Mouse (Mus musculus) brain, embryonic 14.5 days (tissue): ENCODE results near the gene Rtkn2.

Experiments used
- CTCF ChIP-seq: fragments of 200-500 bp; IDR thresholded peaks from 2 replicates; pipeline ENCODE4 v1.5.1; 2012; ENCODE audit warnings: inconsistent platforms, mild to moderate bottlenecking, moderate library complexity, borderline replicate concordance; ENCODE audit not compliant: insufficient read depth, insufficient read length; ENCODE audit errors: extremely low read depth
- POLR2A ChIP-seq: fragments of 200-500 bp; IDR thresholded peaks from 2 replicates; pipeline ENCODE4 v1.6.1; 2012; ENCODE audit warnings: mild to moderate bottlenecking, inconsistent platforms, borderline replicate concordance; ENCODE audit not compliant: poor library complexity, insufficient read depth, insufficient read length, severe bottlenecking; ENCODE audit errors: extremely low read depth

DNA sequence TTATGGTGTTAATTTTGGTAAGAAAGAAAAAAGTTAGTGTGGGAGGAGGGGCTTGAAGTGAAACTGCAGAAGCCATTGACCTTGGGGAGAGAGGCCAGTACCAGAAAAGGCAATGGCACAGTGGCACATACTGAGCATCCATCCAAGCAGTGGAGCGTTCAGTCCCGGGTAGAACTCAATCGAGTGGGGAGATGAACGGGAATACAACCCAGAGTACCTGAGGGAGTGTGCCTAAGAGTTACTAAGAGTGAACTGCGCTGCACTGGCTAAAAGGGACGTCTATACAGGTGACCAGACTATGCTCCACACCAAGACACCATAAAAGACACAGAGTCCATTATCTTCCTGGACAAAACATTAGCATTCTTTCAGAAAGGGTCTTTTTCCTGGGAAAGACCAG lies 128.3 kb downstream of the Rtkn2 start:
- no peak for TF ChIP-seq POLR2A
- TF ChIP-seq CTCF: no peak
